Mouse (Mus musculus) embryonic stem cell, embryonic (primary cell): ENCODE measurements at regions not wholly inside any gene's neighbourhood (a gene's known extent, or its start where the extent isn't known, plus 50 kb on each side); places are given as distances from the start of the nearest gene placed in this dataset.

Experiments used
- CTCF ChIA-PET, 4 experiments: fragments of 300-600 bp in 2 of 4; fragments of 350-600 bp in 2 of 4; sonication (Branson Sonifier 250); formaldehyde crosslinking; loops; one replicate each; lab custom pipeline; 2022; ENCODE audit warnings: inconsistent platforms in 2 of 4; lab: Charles Lee
- POLR2A ChIA-PET, 4 experiments: fragments of 300-600 bp in 2 of 4; fragments of 350-600 bp in 2 of 4; sonication (Branson Sonifier 250); formaldehyde crosslinking; loops; one replicate each; lab custom pipeline; 2022; ENCODE audit warnings: antibody characterized with exemption in 4 of 4, inconsistent platforms in 1 of 4; lab: Charles Lee

- ChIA-PET POLR2A (no interaction called here), CTCF (interaction anchor here in 1 of 4 experiments (1.0 kb wide), 1 partner anchor 90 kb away, joined by 6 read pairs; no protein-coding TSS in a partner anchor)
Measured at GRCm38 (mm10) chr11:32895400-32895799, 71.0 kb upstream of the Smim23 start.

GRCm38 (mm10) chr11:32893146-32893903 is 68.9 kb upstream of the Smim23 start:
- ChIA-PET CTCF (interaction anchor here in 1 of 4 experiments (1.7 kb wide), 1 partner anchor 125 kb away, joined by 3 read pairs; no protein-coding TSS in a partner anchor), POLR2A (no interaction called here)

- CTCF ChIA-PET, result interaction anchor here in 1 of 4 experiments (1.4 to 1.7 kb wide), 2 partner anchors 65 to 124 kb away, joined by 3 to 5 read pairs; no protein-coding TSS in a partner anchor
- POLR2A ChIA-PET, result no interaction called here
Measured at GRCm38 (mm10) chr11:32892496-32892895, 68.1 kb upstream of the Smim23 start.

GRCm38 (mm10) chr11:32889248-32889647 is 64.8 kb upstream of the Smim23 start:
- CTCF ChIA-PET, result no interaction called here

GRCm38 (mm10) chr11:32884744-32885143 is 60.3 kb upstream of the Smim23 start:
- POLR2A ChIA-PET, result interaction anchor here in 1 of 4 experiments (1.1 kb wide), 1 partner anchor 16 kb away, joined by 3 read pairs; no protein-coding TSS in a partner anchor
- CTCF ChIA-PET, result no interaction called here

More at GRCm38 (mm10) chr11:32889248-32889647, 64.8 kb upstream of the Smim23 start:
- POLR2A ChIA-PET, result interaction anchor here in 1 of 4 experiments (0.7 kb wide), 1 partner anchor 277 kb away, joined by 3 read pairs; no protein-coding TSS in a partner anchor

GRCm38 (mm10) chr11:32883062-32883852 is 58.9 kb upstream of the Smim23 start:
- CTCF ChIA-PET, result interaction anchor here in 1 of 4 experiments (1.5 kb wide), 1 partner anchor 77 kb away, joined by 3 read pairs; no protein-coding TSS in a partner anchor

GRCm38 (mm10) chr11:32878967-32879366 is 54.6 kb upstream of the Smim23 start:
- ChIA-PET POLR2A (interaction anchor here in 2 of 4 experiments (0.6 kb wide), 2 partner anchors 76 to 665 kb away, joined by 3 to 4 read pairs; no protein-coding TSS in a partner anchor), CTCF (interaction anchor here in 2 of 4 experiments (0.6 to 1.3 kb wide), 2 partner anchors 78 to 219 kb away, joined by 3 to 5 read pairs; no protein-coding TSS in a partner anchor)

More at GRCm38 (mm10) chr11:32883062-32883852, 58.9 kb upstream of the Smim23 start:
- POLR2A ChIA-PET, result interaction anchor here in 1 of 4 experiments (0.7 kb wide), 1 partner anchor 214 kb away, joined by 4 read pairs; no protein-coding TSS in a partner anchor
